Mouse (Mus musculus) right cerebral cortex, postnatal 36 days (tissue): ENCODE measurements around the gene Endou.

ENCODE experiments used
- DNase-seq, 2 experiments: peaks; one replicate each; pipeline ENCODE4 v3.0.0; 2022; ENCODE audit warnings: low spot score in 2 of 2, mixed read lengths in 1 of 2

Endou gene

DNA sequence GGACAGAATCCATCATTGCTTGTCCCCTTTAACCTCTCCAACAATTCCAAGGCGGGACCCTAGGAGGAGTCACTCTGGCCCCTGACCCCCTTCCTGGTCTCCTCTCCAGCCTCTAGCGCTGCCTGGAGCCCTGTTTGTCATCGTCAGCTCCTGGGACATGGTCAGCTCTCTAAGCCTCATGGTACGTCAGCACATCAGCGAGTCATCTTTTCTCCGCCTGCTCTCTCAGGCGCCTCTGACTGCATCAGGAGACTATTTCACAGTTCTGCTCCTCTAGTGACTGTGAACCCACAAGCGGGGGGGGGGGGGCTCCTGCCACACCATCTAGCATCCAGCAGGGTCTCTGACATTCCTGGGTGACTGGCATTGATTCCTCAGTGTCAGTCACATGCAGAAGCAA is 24.2 kb upstream of the Endou start:
- DNase-seq = no peak

DNA sequence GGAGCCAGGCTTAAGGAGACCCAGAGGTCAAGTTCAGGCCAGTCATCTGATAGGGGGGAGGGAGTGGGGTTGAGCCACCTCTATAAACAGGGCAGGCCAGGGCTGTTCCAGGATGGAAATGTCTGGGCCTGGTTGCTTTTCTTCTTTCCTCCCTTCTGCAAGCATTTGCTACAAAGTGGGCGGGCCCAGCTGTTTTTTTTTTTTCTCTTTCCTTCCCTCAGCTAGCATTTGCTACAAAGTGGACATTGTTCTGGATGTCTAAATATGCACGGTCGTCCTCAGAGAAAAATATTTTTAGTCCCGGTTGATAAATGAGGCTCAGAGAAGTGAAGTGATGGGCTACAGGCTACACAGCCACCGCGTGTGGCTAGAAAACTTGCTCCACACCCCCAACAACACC is 23.3 kb upstream of the Endou start:
- no peak for DNase-seq

DNA sequence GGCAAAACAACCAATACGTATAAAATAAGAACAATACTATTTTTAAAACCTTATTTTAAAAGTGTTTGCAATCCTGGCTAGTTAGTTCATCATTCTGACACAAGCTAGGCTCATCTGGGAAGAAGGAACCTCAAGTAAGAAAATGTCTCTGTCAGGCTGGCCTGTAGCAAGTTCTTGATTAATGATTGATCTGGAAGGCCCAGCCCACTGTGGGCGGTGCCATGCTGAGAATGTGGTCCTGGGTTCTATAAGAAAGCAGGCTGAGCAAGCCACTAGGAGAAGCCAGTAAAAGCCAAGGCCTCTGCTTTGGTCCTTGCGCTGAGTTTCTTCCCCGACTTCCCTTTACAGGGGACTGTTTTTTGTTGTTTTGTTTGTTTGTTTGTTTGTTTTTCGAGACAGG is 21.4 kb upstream of the Endou start:
- no peak for DNase-seq

DNA sequence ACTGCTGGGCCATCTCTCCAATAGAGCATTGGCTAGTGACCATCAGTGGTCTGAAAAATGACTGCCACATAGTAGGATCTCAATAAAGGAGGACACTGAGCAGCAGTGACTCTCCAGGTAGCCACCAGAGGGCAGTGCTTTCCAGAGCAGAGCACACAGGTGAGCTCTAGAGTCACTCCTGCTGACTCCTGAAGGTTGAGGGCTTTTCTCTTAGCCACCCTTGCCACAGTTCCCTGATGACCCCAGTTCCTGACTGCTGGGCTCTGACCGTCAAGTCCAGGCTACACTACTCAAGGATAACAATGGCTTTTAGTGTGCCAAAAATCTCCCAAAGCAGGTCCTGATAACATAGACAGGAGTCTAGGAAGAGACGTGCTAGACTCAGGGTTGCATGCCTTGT is 20.5 kb upstream of the Endou start:
- DNase-seq = no peak

DNA sequence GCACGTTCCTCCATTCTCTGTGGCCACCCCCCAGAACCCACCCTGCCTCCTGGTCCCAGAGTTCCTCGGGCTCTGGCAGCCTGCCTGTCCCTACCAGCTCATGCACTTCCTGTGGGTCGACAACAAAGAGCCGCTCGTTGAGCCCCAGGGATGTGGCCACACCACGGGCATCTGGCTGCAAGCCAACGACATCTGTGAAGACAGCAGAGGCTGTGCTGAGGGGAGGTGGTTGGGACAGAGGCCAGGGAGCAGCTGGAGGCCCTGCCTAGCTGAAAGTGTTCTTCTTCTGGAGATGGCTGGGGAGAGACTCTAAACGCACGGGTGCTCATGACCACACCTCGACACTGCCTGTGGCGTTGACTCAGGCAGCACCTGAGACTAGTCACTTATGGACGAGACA is 19.6 kb upstream of the Endou start:
- peak; percentile 68 to 75 for DNase-seq

DNA sequence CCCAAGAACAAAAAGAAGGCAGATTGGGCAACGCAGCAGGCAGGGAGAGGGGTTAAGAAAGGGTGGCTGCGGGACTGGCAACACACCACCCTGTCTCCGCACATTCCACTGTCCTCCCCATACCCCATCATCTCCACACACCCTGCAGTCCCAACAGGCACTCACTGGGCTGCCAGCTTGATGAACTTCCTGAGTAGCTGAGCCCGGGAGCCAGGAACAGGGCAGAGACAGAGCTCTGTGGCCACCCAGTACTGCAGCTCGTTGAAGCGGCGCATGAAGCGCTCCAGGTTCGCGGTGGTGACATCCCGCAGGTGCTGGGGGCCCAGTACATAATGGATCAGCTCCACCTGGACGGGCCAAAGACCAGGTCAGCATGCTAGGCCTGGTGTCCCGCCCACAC is 18.7 kb upstream of the Endou start:
- no peak for DNase-seq

DNA sequence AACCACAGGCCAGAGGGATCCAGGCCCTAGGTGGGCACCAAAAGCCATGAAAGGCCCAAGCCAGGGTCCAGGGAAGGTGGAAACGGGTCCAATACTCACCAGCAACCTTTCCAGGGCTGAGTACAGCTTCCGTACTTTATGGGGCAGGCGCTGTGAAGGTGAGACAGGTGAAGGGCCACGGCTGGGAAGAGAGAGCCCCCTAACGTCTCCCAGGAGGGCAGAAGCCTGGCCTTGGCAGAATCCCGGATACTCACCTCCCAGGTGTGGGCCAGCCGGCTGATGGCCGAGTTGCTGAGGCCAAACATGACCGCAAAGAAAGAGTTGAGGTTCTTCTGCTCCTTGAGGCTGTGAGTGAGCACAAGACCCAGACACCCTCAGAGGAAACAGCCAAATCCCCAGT is 18.3 kb upstream of the Endou start:
- DNase-seq = no peak

DNA sequence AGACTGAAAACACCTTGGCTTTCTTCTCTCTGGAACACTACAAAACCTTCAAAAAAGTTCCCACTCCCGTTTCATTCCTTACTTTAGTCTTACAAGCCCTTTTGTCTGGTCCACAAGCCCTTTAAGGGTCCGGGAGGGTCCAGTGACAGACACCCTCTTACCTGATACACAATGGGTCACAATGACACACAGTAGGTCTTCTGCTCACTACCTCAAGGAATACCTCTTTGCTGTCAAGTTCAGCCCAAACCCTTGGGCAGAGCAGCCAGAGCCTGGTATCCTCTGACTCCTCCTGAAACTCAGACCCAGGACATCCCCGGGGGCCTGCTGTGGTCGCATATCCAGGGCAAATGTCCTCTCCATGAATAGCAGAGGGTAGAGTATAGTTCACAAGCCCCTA is 17.8 kb upstream of the Endou start:
- DNase-seq = no peak

DNA sequence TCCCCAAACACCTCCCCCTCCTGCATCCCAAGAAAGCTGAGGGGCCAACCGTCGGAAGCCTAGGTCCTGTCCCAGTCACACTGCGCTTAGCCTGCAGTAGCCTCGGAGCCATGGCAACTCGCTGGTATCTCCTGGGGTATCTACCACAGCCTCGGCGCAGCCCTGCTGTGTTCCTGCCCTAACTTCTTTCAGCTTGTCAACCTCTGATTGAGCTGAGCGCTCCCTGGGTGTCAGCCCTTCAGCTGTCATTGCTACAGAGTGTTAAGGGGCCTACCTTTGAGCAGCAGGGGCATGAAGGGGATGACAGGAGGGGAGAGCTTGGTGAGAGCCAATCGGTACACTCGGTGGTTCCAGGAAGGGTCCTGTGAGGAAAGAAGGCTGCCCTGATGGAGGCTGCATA is 17.2 kb upstream of the Endou start:
- DNase-seq = no peak

DNA sequence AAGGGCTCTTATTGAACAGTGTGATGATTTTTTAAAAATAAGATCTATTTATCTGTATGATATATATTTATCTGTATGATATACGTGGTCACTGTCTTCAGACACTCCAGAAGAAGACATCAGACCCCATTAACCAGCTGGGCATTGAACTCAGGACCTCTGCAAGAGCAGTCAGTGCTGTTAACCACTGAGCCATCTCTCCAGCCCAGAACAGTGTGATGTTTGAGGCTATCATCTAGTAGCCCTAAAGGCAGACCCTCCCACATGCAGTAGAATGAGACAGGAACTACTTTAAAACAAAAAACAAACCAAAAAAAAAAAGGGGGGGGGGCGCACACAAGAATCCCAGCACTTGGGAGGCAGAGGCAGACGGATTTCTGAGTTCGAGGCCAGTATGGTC is 16.3 kb upstream of the Endou start:
- DNase-seq = no peak

DNA sequence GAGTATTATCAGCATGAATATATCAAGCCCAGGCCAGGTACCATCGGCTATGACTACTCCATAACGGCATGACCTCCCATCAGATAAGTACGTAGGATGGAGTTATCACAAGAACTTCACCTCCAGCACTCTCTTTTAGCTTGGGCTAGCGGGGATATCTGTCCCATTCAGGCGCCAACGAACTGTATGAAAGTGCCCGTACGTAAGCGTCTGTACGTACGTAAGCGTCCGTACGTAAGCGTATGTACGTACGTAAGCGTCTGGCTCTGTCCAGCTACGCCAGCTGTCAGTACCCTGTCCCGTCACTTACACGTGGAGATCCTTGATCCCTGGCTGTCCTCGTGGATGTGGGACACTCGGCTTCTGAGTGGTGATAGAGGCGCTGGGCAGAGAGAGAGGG is 15.6 kb upstream of the Endou start:
- no peak for DNase-seq

DNA sequence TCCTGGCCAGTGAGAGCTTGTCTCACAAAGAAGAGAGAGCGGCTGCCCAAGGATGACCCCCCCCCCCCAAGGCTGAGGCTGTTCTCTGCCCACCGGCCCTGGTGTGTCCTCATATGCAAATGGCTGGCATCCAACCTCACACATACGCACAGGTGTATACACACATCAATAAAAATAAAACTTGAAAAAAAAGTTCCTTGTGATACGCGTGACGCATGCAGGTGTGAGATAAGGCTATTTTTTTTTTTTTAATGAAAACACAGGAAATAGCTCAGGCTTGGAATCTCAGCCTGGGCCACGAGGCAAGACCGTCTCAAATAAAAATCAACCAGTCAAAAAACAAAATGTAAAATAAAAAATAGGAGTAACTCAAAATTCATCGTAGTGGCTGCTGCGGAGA is 15.1 kb upstream of the Endou start:
- no peak for DNase-seq

DNA sequence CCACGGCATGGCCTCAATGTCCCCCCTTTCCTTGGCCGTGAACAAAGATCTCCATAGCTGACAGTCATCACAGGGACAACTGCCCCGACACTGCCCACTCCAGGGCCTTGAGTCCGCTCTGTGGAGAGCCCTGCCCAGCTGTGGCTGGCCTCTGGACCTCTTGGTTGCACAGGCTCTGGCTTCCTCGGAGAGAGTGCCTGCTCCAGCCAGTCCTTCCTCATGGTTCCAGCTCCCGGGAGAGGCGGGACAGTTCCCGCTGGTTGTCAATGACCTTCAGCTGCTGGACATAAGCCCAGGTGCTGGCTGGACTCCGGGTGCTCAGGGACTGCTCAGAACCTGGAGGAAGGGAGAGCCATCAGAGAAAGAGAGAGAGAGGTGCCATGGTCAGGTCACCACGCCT is 14.2 kb upstream of the Endou start:
- DNase-seq = no peak

DNA sequence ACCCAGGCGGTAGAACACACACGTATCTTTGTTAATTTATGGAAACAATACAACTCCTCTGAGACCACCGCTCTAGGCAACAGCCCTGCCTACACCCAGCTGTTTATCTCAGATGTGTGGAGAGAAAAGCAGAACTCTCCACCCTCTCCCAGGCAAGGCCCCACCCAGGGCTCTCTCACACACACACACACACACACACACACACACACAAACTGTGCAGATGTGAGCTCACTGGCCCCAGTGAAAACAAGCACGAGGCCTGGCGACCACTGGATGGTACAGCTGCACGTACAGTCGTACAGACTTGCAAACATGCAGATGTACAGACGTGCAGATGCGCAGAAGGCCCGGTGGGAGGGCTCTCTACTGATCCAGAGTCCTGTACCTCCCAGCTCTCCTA is 13.8 kb upstream of the Endou start:
- DNase-seq = no peak

DNA sequence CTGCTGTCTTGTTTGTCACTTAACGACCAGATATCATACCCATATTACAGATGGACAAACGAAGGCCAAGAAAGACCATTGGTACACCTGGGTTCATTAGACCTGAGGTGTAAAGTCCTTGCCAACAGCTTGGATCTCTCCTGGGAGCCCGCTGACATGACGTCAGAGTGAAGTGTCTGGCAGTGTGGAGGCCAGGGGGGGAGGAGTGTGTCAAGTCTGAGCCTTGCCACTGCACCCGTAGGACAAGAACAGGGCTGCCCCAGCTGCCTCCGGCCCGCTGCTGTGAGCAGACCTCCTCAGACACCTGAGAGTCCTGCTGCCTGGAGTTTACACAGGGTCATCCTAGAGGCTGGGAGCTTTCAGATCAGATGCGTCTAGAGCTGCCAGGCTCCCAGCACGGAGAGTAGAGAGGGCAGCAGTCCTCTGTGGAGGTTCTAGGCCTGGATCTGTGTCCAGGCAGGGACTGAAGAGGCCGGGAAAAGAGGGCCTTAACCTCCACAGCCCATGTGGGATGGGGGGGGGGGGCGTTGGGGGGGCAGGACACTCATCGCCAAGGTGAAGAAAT is 12.9 kb upstream of the Endou start:
- DNase-seq = no peak

DNA sequence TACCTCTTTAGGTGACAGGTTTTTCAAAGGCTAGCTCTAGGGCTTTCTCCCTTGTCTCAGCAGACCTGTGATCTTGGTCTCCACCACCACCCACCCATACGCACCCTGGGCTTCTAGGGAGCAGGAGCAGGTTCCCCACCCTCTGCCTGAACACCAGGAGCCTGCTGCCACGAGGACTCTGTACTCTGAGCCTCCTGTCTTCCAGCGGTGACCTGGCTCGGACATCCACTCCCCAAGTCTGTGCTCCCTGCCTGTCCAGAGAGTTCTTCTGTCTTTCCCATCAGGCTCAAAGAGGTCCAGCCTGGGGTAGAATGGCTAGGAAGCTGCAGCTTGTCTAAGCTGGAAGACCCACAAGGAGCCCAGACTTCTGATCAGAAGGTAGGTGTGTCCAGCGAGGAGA is 12.1 kb upstream of the Endou start:
- DNase-seq = no peak

DNA sequence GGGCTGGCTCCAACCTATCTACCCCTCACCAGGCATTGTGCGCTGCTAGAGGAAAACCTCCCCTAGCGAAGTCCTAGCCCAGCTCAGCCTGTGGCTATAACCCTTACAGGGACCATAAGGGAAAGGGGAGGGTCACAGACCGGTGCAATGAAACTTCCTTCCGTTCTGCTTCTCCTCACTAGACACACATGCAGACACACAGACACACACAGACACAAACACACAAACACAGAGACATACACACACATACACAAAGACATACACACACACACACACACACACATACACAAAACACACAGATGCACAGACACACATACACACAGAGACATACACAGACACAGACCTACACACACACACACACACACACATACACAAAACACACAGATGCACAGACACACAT is 11.5 kb upstream of the Endou start:
- no peak for DNase-seq

DNA sequence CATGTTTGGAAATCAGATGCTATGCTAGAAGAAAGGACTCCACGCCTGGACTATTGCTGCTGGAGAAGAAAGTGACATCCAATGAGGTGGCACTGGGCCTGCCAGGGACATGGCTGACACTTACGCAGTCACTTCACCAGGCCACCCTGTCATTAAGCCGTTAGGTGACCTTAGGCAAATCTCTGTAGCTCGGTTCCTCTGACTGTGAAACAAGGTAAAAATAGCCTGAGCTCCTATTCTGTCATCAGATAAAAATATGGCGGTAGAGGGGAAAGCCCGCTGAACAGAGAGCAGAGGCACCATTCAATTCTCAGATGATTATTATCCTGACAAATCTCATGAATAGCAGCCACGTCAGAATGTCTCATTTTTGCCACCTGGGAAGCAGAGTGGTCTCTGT is 10.9 kb upstream of the Endou start:
- no peak for DNase-seq

DNA sequence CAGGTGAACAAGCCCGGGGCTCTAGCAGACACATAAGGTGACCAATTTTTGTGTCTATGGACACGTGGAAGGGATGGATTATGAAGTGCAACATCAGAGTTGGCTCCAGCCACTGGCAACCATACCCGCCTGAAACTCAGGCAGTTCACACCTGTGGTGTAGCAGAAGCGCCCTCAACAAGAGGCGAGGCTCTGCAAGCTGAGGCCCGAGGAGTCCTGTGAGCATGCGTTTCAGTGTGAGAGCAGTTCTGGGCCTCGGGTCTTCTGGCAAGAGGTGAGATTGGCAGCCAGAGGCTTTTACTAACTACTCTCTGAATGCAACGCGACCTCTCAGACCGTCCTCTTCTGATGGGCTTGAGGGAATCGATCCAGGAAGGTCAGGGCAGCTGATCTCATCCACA is 10.5 kb upstream of the Endou start:
- no peak for DNase-seq

DNA sequence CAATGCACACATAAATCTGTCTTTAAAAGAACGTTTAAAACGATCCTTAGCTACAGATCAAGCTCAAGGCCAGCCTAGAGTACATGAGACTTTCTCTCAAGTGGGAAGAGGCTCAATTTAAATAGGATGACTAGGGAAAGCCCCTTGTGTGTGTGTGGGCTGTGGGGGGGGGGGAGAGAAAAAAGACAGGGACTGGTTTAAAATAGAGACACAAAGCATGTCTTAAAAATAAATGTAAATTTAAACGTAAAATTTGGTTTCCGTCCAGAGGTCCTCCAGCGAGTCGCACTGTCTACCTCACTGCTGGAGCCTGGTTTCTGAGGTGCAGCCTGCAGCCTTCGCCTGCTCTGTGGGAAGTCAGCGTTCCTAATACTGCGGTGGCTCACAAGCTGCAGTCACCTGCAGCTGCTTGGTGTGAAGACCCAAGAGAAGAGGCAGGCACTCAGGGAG is 9.2 kb upstream of the Endou start:
- no peak for DNase-seq

DNA sequence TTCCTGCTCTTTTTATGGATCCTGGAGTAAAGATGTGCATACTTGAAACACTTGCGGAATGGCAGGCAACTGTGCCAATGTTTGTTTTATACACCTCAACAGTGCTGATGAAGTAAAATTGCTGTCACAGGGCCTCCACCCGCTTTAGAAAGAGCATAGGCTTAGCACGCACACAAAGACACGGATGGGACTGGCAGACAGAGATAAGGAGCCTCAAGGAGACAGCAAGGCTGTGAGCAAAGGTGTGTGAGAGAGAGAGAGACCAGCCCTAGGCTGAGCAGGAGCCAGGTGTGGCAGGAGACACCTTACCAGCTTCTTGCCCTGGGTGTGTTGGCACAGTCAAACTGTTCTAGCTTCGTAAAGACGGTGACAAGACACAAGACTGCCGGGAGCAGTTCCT is 7.8 kb upstream of the Endou start:
- DNase-seq = no peak

DNA sequence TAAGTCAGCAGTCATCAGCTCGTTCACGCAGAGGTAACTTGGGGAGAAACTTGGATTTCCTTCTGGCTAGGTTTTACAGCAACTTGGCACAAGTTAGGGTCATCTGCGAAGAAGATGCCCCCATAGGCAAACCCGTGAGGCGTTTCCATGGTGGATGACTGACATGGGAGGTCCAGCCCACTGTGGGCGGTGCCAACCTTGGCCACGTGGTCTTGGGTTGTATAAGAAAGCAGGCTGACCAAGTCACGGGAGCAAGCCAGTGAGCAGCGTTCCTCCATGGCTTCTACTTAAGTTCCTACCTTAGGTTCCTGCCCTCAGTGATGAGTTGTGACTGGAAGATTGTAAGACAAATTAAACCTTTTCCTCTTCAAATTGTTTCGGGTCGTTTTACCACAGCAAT is 849 bp upstream of the Endou start:
- no peak for DNase-seq

DNA sequence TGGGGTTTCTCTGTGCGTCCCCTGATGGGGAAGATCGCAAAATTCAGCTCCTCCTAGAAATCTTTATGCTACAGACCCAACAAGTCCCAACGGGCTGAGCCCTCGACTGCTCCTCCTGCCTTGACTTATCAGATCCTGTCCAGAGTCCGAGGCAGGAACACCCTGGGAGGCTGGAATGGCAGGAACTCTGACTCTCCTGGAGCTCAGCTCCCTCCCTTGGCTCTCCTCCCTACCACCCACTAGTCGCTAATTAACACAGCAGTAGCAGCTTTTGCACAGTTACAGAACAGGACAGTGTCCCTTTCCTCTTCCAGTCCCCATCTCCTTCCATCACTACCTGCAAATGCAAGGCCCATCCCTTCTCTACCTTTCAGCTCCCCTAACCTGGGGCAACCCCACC is 774 bp downstream of the Endou start:
- DNase-seq = no peak

DNA sequence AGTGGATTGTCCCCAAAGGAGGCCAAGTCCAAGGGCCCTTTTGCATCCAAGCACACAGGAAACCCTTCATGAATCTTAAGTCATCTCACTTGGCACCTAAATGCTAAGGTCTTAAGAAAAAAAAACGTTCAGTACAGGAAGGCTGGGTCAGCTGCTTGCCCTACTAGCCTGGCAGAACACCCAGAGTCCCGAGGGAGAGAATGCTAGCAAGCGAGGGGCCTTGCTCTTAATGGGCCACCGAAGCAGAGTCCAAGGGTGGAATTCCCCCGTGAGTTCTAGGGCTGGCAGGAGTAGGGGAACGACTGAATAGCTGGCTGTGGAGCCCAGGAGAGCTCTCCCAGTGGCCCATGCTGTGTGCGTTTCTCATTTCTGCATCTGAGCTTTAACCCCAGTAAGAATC is 2.3 kb downstream of the Endou start:
- DNase-seq = peak in 1 of 2 experiments; percentile 39

DNA sequence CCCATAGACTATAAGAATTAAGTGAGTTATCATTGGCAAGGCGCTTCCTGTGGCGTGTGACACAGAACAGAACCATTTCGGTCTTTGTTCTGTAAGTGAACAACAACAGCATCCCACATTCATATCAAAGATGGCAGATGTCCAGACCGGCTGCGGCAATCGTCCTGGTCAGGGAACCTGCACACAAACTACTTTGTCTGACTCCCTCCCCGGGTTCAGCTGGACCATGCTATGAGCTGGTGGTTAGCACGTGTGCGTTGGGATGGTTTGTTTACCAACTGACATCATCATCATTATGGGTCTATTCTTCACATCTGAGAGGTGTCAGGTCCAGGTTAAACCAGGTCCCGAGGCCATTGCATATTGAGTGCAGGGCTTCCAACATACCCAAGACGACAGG is 2.7 kb downstream of the Endou start:
- no peak for DNase-seq
